Mouse (Mus musculus) brain, adult 2 months (tissue): Measurements from ENCODE around the gene Fmnl1.

Experiments
- DNase-seq: peaks from one replicate; pipeline ENCODE4 v3.0.0; 2011; ENCODE audit warnings: low read depth, low spot score

Fmnl1 gene

DNA sequence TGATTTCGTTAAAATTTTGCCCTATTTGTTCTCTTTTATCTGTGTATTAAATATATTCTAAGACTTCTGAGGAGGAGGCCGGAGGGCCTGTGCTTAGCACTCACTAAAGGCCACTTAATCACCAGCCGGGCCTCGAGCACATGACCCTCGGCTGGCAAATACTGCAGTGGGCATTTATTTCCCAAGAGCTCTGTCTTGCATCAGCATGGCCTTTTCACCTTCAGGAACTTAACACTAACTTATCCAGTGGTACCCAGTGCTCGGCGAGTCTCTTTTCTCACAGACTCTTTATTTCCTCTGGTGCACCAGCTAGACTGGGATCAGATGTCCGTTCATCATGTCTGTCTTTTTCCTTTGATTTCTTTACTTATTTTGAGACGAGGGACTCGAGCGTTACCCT, 10.2 kb upstream of the Fmnl1 start:
- DNase-seq, result no peak

DNA sequence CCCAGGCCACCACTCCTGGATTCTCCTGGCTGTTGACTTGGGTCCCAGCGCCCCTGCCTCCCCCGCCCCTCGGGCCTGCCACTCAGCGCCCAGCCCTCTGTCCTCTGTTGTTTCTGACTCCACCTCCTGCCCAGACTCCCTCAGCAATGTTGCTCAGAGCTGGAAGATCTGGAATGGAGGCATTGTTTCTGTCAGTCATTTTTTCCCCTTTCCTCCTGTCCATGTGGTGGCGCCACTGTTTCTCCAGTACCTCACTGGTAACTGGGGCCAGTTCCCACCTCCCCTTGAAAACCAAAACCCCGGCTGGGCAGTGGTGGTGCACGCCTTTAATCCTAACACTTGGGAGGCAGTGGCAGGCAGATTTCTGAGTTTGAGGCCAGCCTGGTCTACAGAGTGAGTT, 9.5 kb upstream of the Fmnl1 start:
- no peak for DNase-seq

DNA sequence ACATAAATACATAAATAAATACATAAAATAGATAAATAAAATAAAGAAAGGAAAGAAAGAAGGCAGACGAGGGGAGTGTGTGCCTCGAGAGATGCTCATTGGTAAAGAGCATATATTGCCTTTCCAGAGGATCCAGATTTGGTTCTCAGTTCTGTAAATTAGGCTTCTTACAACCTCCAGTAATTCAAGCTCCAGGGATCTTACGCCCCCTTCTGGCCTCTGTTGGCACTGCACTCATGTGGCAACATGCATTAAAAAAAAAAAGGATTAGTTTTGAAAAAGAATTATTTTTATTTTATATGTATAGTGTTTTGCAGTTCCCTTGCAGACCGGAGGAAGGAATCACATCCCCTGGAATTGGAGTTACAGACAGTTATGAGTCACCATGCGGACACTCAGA, 8.8 kb upstream of the Fmnl1 start:
- no peak for DNase-seq

DNA sequence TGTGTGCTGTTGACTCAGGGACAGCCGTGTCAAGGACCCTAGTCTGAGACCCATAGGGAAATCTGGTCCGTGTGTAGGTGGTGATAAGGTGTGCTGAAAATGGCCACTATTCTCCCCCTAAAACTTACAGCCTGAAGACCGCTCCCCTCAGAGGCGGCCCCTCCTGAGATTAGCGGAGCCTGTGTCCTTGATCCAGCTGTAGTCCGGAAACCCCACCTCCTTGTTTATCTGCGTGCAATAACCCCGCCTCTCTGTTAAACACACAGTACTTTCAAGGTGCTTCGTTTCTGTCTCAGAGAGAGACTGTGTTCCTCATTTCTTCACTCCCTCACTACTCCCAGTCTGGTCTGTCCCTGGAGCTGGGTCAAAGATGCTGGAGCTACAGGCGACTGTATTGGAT, 6.5 kb upstream of the Fmnl1 start:
- DNase-seq, result no peak

DNA sequence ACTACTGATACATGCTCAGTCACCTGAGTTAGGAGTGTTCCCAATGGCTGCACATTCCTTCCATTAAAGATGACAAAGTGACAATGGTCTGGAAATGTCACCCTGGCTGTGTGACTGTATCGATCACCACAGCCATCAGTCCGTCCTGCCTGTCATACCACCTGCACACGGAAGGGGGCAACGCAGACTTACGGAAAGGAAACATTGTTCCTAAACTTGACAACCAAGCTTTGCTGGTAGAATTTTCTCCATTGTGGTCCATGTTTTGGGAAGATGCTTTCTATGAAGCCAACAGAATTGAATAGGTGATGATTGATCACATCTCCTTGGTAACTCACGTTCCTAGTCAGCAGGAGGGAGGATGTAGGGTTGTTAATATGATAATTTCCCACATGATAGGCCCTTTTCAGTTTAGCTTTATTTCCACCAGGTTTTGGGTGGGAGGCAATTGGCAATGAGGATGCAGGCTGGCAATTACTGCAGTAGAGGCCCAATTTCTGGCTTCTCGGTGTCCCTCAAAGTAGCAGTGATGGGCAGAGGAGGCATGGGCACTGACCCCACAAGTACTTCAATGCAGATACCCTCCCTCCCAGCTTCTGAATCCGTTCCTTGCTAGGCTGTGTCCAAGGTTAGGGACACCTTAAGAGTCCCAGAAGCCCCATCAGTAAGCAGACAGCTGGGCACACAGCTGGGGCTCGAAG, 2.1 kb upstream of the Fmnl1 start:
- DNase-seq, result peak; percentile 89

DNA sequence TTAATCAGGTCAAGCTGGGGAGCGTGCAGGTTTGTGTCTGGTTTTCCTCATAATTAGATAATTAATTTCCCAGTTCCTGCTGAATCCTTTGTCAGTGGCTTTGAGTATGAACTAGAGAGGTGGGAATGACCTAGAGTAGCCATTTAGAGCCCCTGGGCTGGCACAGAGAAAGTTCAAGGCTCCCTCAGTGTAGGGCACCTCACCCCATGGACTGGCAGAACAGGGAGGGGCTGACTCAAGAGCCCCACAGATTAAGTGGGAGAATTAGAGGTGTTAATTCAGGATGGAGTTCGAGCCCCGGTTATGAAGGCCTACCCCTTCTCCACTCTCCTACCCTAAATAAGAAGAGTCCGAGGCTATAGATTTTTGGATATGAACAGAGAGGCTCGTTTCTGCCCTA, 1.2 kb upstream of the Fmnl1 start:
- DNase-seq, result no peak

DNA sequence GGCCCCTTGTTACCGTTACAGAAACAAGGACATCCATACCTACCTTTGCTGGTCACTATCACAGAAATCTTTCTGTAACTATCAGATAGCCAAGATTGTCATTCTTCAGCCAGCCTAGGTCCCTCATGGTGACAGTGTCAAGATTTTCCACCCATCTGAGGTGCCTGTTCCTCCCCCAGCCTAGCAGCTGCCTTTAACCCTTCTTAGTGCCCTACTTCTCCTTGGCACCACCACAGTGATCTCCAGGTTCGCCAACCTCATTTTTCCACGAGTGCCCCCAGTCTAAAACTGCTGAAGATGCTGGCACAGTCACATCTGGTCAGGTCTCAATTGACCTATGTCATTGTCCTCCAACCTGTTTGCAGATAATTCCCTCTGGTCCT, 805 bp upstream of the Fmnl1 start:
- no peak for DNase-seq

DNA sequence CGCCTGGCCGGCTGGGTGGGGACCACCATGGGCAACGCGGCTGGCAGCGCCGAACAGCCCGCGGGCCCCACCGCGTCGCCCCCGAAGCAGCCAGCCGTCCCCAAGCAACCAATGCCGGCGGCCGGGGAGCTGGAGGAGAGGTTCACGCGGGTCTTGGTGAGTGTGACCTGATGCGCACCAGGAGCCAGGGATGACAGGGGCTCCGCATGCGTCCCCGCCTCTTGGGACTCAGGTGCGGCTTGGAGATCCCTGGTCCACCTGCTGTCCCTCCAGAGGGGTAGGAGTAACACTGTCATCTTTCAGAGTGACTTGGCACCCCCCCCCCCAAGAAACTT, 346 bp downstream of the Fmnl1 start:
- no peak for DNase-seq

DNA sequence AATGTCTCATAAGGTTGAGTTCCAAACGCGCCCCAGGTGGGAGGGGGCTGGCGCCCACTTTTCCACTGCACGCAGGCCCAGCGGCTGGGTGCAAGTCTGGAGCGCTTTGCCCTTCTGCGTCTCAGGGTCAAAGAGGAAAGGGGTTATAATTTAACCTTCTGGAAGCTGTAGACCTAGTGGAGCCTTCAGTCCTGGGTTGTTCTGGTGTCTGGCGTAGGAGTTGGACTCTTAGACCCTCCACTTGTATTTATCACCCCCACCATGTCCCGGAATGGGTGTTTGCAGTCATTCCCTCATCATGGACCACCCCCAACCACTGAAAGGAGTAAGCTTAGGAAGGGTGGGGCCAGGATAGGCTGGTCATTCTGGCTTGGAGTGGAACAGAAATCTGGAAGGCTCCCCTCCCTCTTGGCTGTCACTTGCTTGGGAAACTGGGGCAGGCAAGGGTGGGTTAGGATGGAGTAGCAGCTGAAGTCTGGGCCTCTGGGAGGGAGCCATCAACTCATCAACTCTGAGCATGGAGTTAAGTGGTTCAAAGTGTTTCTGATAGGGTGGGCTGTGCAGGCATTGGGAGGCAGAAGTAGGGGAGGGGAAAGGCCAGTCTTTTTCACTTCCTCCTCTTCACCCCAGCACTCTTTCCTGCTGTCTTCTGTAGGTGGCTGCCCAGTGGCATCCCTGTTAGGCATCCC, 940 bp downstream of the Fmnl1 start:
- DNase-seq, result no peak

DNA sequence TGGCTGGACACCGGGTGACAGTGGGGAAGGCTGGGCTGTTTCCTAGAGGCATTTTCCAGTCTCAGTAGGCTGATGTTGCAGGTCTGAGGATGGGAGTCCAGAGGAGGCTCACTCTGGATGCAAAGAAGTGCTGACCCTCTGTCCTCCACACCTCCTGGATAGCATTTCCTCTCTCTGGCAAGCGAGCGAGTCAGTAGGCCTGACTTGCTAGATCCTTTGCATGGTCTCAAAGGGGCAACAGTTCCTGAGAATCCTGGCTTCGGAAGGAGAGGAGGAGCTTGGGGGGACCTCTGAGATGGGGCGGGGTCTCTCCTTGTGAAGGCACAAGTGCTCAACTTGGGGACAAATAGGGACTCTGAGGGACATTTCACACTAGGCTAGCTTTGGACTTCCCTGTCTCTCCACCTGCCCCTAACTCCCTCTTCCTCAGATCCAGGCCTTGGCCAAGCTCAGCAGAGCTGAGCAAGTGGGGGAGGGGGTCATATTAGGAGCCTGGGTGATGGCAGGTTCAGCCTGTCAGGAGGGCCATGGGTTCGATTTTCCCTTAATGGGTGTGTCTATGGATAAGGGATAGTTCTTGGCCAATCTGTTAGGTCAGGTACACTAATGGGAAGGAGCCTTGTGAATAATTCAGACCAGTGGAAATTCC, 1.6 kb downstream of the Fmnl1 start:
- no peak for DNase-seq

DNA sequence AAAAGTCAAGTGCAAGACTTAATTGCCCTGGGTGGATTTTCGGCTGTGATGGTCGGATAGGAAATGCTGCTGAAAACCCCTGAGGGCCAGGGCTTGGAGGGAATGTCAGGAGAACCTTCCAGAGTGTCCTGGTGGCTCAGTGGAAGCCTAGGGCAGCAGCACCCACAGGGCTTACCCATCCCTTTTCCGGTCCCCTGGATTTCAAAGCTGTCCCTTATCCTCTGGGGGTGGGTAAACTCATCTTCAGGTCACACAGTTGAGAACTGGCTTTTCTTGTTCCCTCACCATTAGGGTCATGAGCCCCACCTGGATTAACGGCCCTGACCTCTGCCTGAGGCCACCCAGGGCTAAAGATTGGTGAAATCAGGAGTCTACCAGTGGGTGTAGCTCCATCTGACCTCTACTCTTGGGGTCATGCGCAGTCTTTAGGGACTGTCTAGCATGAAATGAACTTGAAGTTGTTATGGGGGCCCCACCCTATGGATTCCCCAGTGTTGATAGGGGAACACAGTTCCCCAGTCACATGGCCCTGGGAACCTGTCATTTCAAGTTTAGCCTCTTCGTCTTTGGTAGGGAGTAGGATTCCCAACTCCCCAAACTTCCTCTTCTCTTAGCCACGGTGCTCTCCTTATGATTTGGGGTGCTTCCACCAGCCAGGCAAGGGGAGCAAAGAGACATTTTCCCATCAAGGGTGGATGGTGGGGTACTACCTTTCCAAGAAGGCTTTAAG, 2.3 kb downstream of the Fmnl1 start:
- no peak for DNase-seq

DNA sequence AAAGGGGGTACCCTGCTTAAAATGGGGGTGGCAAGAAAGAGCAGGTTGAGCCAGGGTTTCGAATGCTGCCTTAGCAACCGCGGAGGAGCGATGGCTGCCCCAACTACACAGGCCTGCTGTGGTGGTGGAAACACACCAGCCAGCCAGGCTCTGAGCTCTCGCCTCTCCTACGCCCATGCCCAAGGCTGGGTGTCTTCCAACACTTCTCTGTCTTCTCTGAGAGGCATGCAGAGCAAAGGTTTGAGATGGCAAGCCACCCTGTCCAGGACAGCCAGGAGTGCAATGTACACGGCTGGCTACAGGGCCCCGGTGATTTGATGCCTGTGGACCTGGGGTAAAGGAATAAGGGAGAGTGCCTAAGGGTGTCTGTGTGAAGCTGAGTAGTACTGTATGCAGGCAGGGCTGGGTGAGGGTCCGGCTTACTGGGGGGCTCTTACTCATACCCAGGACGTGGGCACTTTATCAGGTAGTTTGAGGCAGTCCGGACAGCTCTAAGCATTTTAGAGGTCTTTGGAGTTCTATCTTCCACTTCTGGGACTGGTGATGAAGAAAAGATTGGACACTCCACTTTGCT, 3.0 kb downstream of the Fmnl1 start:
- DNase-seq, result peak; percentile 73

DNA sequence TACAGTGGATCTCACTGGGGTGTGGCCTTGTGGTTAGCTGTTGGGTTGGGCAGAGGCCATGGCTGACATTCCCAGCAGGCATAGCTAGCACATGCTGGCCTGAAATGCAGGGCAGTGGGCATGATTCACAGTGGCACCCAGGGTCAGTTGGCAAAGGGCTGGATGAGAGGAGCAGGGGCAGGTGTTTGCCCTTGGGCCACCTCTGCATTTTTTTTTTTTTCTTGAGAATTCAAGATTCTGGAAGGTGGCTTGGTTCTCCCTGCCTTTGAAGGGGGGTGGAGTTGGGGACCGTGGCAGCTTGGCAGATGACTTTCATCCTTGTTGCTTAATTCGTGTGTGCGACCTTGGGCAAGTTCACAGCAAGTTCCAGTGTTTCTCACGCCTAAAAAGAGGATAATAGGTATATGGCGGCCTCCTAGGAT, 3.5 kb downstream of the Fmnl1 start:
- no peak for DNase-seq

DNA sequence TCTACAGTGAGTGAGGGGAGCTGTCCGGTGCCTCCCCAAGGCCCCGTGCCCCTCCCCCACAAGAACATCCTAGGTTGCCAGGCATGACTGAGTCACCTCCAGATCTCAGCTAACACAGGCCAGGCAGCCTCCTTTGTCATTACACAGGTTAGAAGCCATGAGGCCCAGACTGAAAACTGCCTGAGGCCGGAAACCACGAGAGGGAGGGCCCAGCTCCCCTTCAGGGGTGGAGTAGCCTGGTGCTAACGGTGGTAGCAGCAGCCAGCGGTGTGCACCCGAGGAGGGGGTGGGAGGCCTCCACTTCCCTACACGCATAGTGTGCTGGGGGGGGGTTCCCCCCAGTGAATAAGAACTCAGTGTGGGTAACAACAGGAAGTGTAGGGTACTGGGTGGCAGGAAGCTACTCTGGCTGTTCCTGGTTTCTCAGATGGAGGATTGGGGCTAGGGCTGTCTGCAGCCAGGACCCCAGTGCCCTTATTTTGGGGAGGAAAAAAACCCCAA, 4.0 kb downstream of the Fmnl1 start:
- no peak for DNase-seq

DNA sequence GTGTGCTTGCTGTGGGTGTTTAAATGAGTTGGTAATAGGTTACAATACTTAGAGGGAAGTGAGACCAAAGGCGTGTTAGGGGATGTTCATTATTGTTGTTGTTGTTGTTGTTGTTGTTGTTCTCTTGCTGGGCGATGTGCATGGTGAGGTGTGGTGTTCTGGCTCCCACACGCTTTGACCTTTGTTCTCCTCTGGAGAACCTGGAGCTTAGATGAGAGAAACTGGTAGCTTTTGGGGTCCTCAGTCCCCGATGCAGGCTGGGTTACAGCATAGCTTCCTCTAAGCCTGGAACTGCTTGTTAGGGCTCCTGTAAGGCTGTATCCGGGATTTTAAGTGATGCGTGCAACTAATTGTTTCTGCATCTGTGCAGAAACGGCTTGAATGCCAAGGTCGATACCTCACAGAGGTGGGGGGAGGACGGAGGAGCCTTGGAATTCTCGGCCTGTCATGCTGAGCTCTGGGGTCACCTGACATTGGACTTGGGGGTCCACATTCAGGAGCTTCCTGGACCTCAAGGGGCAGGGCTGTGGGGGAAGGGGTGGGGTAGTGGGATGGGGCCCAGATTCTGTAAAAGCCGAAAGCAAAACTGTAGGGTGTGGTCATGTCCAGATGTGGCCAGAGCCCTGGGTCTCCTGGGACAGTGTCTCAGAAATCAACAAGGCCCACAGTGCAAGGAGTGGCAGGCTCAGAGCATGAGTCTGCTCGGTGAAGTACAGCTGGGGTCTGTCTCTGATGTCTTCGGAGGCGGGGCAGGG, 5.0 kb downstream of the Fmnl1 start:
- no peak for DNase-seq

DNA sequence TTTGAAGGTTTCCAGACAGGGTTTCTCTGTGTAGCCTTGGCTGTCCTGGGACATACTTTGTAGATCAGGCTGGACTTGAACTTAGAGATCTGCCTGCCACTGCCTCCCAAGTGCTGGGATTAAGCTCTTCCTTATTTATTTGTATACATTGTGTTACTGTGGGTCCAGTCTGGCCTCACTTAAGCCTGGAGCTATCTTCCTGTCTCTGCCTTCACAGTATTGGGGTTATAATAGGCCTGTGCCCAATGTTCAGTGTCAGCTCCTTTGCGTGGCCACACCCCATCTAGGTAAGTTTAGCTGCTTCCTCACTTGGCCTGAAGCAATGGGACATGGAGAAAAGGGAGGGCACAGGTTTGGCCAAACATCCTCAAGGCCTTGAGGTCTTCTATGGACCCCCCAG, 5.6 kb downstream of the Fmnl1 start:
- DNase-seq, result no peak

DNA sequence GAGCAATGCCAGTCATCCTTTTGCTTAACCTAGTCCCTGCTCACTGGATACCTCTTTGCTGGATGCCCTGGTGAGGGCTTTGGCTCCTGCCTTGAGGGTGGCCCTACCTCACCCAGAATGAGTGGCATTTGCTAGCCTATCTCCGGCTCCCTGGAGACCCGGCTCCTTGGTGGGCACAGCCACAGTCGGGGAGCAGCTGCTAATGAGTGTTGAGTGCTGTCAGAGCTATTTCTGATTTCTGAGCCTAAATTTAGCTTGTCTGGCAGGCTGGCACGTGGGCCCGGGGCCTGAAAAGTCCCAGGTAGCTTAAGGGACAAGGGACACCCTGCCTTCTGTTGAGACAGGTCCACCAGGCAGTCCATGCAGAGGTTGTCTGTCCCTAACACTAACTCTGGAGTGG, 6.3 kb downstream of the Fmnl1 start:
- DNase-seq, result no peak

DNA sequence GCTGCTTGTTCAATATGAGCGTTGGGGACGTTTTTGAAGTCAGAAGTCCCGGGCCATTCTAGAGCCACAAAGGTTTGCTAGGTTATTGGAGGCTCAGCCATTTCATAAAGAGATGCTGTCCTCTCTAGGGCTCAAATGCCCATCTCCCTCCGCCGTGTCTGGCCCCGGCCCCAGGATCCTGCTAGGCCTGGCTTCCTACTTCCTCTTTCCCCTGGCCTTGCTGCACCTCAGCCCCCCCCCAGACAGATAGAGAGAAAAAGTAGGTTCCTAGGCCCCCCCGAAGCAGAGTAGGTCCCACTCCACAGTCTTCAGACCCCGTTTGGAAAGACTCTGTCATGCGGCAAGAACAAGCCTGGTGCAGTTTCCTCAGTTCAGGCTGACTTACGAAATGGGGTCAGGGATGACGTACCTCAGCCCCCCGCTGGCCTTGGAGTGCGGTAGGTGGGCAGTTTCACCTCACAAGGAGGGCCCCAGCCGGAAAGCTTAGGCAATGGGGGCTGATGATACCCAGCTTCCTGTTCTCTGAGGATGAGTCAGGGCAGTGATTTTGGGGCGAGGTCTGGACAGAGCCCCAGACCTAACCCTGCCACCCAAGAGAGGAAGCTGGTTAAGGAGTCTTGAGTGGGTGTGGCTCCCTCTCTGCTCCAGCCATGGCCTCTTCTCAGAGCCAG, 7.0 kb downstream of the Fmnl1 start:
- DNase-seq, result no peak

DNA sequence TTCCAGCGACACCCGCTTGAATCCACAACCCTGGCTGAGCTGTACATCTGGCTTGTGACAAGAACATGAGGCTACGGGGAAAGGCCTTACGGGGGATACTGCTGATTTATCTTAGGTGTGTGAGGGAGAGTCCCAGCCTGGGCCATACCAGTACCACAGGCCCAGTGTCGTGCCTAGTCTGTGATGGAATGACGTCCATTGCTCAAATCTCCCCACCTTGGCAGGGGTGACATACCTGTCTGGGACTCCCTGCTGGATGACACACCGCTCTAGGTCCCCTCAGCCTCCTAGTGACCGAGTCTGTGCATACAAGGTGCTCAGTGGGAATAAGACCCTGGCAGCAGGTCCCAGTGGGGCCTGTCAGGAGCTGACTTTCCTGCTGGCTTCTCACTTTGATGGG, 7.8 kb downstream of the Fmnl1 start:
- no peak for DNase-seq

DNA sequence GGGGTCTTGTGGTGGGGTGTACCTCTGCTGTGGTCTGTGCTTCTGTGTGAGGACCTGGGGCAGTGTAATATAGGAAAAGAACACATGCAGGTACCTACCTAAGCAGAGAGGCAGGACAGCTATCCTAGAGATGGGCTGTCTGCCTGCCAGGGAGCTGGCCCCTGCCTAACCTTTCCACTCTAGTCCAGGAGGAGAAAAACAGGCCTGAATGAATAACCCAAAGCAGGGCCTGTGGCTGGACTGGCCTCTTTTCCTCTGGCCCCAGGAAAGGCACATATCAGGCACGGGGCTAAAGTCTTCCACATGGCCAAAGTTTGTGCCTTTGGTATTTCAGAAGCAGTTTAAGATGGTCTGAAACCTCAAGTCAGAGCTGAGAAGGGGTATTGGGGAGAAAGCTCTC, 9.5 kb downstream of the Fmnl1 start:
- DNase-seq, result no peak

DNA sequence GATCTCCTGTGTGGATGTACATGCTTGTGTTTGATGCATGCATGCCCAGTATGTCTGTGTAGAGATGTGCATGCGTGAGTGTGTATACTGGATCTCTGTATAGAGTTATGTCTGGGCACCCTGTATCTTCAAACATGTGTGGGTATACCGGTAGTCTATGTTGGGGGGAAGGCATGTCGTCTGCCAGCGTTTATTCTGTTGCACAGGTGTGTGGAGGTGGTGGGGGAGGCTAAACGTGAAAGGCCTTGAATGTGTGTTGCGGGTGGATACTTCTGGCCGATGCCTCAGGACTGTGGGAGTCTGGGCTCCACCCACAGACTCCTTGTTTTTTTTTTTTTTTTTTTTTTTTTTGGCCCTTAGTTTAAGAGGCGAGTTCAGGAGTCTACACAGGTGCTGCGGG, 10.4 kb downstream of the Fmnl1 start:
- no peak for DNase-seq
